Mouse (Mus musculus): Measurements from ENCODE around the gene Vat1l.

The Vat1l gene

DNA sequence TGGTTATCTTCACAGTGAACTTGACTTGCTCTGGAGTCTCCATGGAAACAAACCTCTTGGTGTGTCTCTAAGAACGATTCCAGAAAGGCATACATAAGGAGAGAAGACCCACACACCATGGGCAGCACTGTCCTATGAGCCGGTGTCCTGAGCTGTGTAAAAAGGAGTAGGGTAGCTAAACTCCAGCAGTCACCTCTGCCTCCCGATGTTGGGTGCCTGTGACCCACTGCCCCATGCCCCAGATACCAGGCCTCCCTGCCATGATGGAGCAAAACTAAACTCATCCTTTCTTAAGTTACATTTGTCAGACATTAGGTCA is 90.3 kb downstream of the Vat1l start:
- DNase-seq (ENCODE audit: low spot score) = no peak

DNA sequence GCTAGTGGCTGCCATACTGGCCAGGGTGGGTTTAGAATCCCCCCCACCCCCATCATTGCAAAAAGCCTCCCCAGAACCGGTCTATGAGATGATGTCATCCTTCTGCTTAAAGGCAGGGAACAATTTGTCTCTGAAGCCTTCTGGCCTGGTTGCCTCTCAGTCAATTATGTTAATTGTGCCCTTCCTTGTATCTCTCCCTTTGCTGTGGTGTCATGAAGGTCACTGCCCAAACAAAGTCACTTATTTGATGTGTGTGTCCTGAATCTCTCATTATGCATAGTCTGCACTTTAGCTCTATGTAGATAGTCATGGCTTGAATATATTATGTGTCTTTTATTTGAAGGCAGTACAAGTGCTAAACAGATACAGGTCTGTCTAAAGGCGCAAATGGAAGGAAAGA is 92.8 kb downstream of the Vat1l start:
- no peak for DNase-seq (ENCODE audit: low spot score)

DNA sequence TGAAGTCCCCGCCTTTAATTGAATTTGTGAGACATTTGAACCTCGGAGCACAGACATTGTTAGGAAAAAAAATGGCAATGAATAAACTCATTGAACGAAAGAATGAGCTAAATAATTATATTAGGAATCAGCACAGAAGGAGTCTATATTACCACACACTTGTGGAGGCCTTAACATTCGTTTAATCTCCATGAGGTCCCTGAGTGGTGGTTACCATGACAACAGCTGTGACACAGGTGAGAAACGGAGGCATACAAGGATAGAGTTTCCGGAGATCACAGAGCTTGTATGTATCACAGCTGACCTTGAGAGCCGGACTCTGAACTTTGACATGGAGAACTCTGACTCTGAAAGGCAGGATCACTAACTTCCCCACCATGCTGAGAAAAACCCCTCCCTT is 94.7 kb downstream of the Vat1l start:
- no peak for DNase-seq (ENCODE audit: low spot score)

DNA sequence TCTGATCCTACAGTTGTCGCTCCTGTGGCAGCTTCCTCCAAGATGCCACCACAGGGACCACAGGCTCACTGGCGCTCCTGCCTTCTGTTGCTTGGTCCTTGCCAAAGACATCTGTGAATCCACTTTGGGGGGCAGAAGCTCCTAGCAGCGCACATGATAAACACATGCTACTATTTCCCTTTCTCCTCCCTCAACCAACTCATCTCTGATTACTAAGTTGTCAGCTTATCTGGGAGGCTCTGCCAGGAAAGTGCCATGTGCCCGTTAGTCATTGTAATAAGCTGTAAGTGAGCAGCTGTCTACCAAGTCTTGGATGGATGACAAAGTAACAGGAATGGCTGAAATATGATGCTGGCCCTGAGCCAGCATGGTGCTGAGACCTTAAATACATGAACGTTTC is 100.9 kb downstream of the Vat1l start:
- DNase-seq (ENCODE audit: low spot score) = no peak

GRCm38 (mm10) chr8:114314669-114315325 is 109.4 kb downstream of the Vat1l start:
- no peak for DNase-seq (ENCODE audit: low spot score)

GRCm38 (mm10) chr8:114318161-114318560 is 112.7 kb downstream of the Vat1l start:
- DNase-seq (ENCODE audit: low spot score) = no peak

GRCm38 (mm10) chr8:114322096-114322495 is 116.7 kb downstream of the Vat1l start:
- no peak for DNase-seq (ENCODE audit: low spot score)

DNA sequence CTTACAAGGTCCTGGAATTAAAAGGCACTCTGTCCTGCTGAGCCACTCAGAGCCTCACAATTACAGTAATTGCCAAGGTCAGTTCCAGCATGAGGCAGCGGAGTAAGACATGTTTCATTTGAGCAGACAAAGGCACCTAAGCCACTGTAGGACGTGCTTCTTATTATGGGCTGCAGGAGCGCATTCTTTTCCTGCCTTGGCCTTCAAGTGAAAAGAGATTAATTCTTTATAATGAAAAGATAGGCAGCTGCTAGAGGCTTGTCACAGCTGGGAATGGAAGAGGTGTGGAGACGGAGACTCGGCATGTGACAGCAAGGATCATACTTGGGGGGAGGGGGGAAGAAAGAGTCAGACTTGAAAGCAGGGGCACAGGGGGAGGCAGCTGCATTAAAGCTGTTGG is 126.5 kb downstream of the Vat1l start:
- no peak for DNase-seq (ENCODE audit: low spot score)

GRCm38 (mm10) chr8:114332949-114333348 is 127.5 kb downstream of the Vat1l start:
- DNase-seq (ENCODE audit: low spot score) = no peak

DNA sequence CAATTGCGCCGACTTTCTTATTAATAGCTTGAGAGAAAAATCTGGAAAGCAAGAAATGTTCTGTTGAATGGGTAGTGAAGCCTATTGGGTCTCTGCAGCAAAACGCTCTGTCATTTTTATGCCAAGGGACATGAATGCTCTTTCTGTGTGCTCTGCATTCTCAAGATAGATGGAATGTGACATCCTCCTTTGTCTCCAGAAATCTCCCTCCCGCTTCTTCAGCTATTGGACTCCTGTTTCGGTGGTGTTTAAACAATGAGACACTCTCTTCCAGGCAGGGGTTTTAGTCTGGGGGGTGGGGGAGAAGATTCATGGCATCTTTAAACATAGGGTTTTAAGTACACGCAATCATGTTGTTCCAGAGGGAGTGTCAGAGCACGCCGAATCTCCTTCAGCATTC is 130.3 kb downstream of the Vat1l start:
- no peak for DNase-seq (ENCODE audit: low spot score)

DNA sequence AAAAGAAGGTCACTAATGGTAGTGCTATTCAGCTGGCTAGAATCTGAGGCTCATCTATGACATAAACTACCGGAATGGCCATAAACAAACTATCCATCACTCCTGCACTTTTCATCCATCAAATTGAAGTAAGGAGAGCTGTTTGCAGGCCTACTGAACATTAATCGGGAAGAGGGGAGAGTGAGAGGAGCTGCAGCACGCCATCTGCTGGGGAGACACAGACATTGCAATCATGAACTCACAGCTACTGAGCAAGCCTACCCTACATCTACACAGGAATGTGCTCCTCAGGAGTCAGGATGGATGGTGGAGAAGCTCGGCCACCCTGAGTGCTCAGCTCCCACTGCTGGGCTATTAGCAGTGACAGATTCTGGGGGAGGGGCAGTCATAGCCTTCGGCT is 136.9 kb downstream of the Vat1l start:
- no peak for DNase-seq (ENCODE audit: low spot score)

- DNase-seq (ENCODE audit: low spot score) = no peak
Measured at GRCm38 (mm10) chr8:114344789-114345188, 139.4 kb downstream of the Vat1l start.

DNA sequence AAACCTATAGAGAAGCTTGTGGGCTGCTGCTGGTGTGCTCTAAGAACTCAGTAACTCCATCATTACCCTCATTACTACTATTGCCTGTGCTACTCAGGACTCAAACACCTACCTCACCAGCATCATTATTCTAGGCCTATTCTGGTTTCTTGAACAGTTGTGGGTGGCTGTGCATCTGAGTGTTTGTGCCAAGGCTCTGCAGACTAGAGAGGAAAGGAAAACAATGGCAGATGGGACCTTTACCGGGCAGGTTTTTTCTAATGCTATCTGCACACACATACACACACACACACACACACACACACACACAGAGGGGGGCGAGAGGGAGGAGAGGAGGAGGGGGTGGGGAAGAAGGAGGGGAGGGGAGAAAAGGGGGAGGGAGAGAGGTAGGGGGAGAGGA is 140.6 kb downstream of the Vat1l start:
- DNase-seq (ENCODE audit: low spot score) = no peak

DNA sequence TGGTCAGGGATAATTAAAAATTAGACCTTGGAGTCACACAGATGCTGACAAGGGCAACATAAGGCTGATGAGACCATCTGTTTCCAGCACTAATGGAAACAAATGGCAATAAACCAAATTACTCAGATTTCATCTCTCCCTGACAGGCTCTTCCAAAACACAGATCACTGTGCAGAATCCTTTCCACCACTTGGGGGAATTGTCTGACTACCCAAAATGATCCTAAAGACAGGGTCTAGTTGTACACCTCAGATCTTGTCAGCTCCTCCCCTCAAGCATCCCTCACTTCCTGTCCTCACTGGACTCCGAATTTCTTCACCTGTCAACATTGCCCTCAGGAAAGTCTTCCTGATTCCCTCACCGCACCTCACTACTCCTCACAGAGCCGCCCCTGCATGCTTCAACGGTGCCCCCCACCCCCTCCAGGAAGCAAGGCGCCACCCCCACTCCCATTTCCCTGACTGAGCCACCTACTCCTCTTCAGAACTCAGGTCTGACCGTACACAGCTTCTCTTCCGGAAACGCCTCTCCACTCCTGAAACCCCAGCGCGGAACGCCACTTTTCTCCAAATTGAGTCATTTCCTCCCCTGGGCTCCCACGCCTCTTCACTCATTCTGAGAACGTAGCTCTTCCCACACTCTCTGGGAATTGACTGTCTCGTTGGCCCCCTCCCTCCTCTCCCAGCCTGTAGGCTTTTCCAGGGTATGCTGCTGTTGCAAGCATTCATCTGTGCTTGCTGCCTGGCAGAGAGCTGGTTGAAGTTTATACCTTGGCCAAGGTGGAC is 146.4 kb downstream of the Vat1l start:
- no peak for DNase-seq (ENCODE audit: low spot score)

DNA sequence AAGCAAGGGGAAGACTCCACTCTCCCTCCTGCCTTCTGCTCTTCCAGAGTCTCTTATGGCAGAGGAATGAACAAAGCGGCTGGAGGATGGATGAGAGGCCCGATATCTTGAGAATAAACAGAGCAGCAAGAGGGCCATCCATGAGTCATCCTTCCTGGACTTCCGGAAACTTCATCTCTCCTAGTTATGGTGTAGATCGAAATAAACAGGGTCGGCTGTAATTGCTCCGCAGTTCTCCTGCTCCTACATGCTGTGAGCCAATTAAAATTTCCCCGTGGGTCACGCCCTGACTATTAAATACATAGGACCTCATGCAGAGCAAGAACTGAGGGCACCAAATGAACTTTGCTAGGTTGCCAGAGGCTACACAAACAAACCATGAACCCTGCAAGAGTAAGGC is 155.1 kb downstream of the Vat1l start:
- no peak for DNase-seq (ENCODE audit: low spot score)

- no peak for DNase-seq (ENCODE audit: low spot score)
Measured at GRCm38 (mm10) chr8:114363167-114363566, 157.8 kb downstream of the Vat1l start.

DNA sequence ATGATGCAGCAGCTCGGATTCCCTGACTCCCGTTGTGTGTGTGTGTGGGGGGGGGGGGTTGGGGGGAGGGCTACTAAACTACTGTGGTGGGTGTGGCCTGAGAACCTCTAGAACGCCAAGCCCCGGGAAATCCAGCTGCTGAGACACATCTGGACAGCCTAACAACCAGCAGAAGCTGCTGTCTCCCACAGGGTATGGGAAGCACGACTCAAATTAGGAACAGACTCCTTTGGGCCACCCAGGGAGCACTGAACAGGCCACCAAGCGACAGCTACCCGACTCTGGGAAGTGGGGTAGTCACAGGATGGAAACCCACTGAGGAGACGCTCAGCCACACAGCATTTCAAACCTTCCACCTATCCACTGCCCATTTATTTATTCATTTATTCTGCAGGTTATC is 158.2 kb downstream of the Vat1l start:
- no peak for DNase-seq (ENCODE audit: low spot score)

GRCm38 (mm10) chr8:114369038-114369976 is 163.9 kb downstream of the Vat1l start:
- peak; percentile 91 for DNase-seq (ENCODE audit: low spot score)

DNA sequence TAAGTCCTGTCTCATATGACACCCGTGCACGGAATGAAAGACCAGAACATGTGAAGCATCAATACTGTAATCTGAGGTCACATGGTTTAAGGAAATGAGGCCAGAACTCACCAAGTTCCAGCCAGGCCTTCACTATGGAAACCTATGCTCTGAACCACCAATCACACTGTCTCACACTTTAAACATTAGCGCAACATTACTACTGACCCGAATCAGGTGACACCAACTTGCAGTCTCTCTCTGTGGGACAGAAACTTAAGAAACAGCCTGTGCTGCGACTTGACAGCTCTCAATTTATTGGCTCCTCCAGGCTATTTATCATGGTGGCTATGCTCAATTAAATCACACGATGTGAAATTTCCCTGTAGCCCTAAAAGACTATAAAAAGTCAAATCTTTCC is 169.0 kb downstream of the Vat1l start:
- DNase-seq (ENCODE audit: low spot score) = no peak

- no peak for DNase-seq (ENCODE audit: low spot score)
Measured at GRCm38 (mm10) chr8:114384189-114384588, 178.8 kb downstream of the Vat1l start.

GRCm38 (mm10) chr8:114387494-114387893 is 182.1 kb downstream of the Vat1l start:
- no peak for DNase-seq (ENCODE audit: low spot score)

DNA sequence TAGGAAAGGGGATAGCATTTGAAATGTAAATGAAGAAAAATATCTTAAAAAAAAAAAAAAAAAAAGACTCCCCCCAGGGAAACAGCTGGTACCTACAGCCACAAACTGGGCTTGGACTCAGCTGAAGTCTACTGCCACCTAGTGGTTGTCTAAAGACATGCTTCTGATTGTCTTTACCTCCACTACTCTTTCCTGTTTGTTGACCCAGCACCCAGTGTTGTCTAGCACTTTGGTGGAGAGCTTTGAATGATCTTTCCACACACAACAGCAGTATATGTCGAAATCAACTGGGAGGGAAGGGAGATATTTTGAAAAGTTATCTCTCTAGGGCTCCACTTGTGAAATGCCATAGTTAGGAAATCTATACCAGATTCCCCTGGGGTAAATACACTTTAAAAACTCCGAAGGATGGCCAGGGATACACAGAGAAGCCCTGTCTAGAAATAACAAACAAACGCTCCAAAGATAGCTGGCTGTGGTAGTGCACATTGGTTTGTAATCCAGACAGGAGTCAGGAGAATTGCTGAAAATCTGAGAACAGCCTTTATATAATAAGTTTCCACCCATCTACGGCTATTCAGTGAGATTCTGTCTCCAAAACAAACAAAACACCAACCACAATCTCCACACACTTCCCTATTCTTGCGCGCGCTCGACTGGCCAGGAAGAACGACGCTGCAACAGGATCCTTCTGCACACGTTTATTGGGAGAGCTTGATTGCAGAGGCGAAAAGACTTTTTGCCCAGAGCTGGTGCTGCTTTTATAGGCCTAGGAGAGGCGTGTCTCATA is 185.2 kb downstream of the Vat1l start:
- DNase-seq (ENCODE audit: low spot score) = no peak
